Mouse (Mus musculus): ENCODE measurements at regions not wholly inside any gene's neighbourhood (a gene's known extent, or its start where the extent isn't known, plus 50 kb on each side); places are given as distances from the start of the nearest gene placed in this dataset.
"Not testable (repeated sequence)": the region's sequence is repeated elsewhere in the genome, so short reads cannot be mapped to it uniquely, and the experiment has no call there.

DNA sequence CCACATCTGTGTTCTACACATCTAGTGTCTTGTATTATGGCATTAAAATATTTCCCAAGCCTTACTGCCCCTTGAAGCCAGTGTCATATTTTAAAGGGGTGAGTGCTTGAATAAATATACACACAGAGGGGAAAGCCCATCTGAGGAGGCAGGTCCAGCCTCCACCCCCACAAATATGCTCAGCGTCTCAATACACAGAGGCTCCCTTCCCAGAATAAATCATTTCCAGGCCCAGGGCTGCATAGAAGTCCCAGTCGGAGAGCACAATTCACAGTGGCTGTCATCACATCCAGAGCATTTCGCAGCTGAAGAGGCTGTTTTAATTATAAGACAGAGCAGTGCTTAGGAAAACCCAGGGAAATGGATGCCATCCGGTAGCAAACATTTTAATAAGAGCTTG lies 118.8 kb upstream of the Mpdz start:
- no peak overlapping the region for H3K9ac ChIP-seq (replicated peaks; ENCODE audit: low read depth, low read length)
- ATAC-seq (ENCODE audit: insufficient number of reproducible peaks, insufficient read depth, low FRiP score, low read depth) = no peak
- no peaks in the 10 kb centered on the region for H3K36me3 ChIP-seq (ENCODE audit: control insufficient read depth, insufficient read depth, low read length)
- 43% methylated on average over 4 of the region's 4 CpGs for WGBS
- H3K27me3 ChIP-seq (ENCODE audit: control insufficient read depth, insufficient read depth, low read length) = no peaks in the 10 kb centered on the region
- no peak overlapping the region for H3K4me3 ChIP-seq (ENCODE audit: low read depth, low read length)
- no peak overlapping the region for H3K4me2 ChIP-seq (replicated peaks; ENCODE audit: low read depth, low read length)
- no peaks in the 10 kb centered on the region for H3K9me3 ChIP-seq (ENCODE audit: control insufficient read depth, low read depth, low read length)
- no peak overlapping the region for H3K27ac ChIP-seq (ENCODE audit: low read length)
- peaks cover 5% of the 10 kb centered on the region; the same call in 1 of the 2 replicates for H3K4me1 ChIP-seq (ENCODE audit: control insufficient read depth, insufficient read depth, low read length)

- Histone ChIP-seq H3K4me3 (ENCODE audit: low read depth, low read length) (no peak overlapping the region), H3K36me3 (ENCODE audit: control insufficient read depth, insufficient read depth, low read length) (no peaks in the 10 kb centered on the region), H3K4me2 (replicated peaks; ENCODE audit: low read depth, low read length) (no peak overlapping the region), H3K27me3 (ENCODE audit: control insufficient read depth, insufficient read depth, low read length) (no peaks in the 10 kb centered on the region), H3K9ac (replicated peaks; ENCODE audit: low read depth, low read length) (no peak overlapping the region), H3K4me1 (ENCODE audit: control insufficient read depth, insufficient read depth, low read length) (no peaks in the 10 kb centered on the region), H3K9me3 (ENCODE audit: control insufficient read depth, low read depth, low read length) (no peaks in the 10 kb centered on the region; the same call in 1 of the 2 replicates), H3K27ac (ENCODE audit: low read length) (no peak overlapping the region)
- ATAC-seq (ENCODE audit: insufficient number of reproducible peaks, insufficient read depth, low FRiP score, low read depth) = no peak
- WGBS = 73% methylated on average over 4 of the region's 4 CpGs
Observed at GRCm38 (mm10) chr4:81550816-81551215, 108.2 kb upstream of the Mpdz start.

DNA sequence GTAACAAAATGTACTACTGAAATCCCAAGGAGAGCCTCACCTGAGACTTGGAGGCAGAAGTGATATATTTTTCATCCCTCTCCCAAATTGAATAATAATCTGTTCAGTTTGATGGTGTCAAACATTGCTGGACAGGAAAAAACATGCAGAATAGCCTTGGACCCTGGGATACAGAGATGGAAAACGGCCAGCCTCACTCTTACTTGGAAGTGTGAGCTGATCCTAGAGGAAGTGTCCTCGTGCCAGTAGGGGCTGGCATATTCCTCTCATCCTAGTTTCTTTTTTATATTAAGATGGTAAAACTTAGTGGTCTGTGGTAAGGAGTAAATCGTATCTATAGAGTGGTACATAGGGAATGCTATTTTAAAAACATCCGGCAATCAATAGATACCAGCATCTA lies 107.6 kb upstream of the Mpdz start:
- H3K4me2 ChIP-seq (replicated peaks; ENCODE audit: low read depth, low read length) = no peak overlapping the region
- no peaks in the 10 kb centered on the region; the same call in 1 of the 2 replicates for H3K9me3 ChIP-seq (ENCODE audit: control insufficient read depth, low read depth, low read length)
- H3K36me3 ChIP-seq (ENCODE audit: control insufficient read depth, insufficient read depth, low read length) = no peaks in the 10 kb centered on the region
- H3K4me3 ChIP-seq (ENCODE audit: low read depth, low read length) = no peak overlapping the region
- no peak for ATAC-seq (ENCODE audit: insufficient number of reproducible peaks, insufficient read depth, low FRiP score, low read depth)
- H3K4me1 ChIP-seq (ENCODE audit: control insufficient read depth, insufficient read depth, low read length) = no peaks in the 10 kb centered on the region
- no peak overlapping the region for H3K9ac ChIP-seq (replicated peaks; ENCODE audit: low read depth, low read length)
- H3K27ac ChIP-seq (ENCODE audit: low read length) = no peak overlapping the region
- WGBS = 87% methylated on average over 4 of the region's 4 CpGs
- H3K27me3 ChIP-seq (ENCODE audit: control insufficient read depth, insufficient read depth, low read length) = no peaks in the 10 kb centered on the region

- H3K9me3 ChIP-seq (ENCODE audit: control insufficient read depth, low read depth, low read length) = no peaks in the 10 kb centered on the region
- ATAC-seq (ENCODE audit: insufficient number of reproducible peaks, insufficient read depth, low FRiP score, low read depth) = no peak
- no peak overlapping the region for H3K27ac ChIP-seq (ENCODE audit: low read length)
- H3K9ac ChIP-seq (replicated peaks; ENCODE audit: low read depth, low read length) = no peak overlapping the region
- H3K36me3 ChIP-seq (ENCODE audit: control insufficient read depth, insufficient read depth, low read length) = no peaks in the 10 kb centered on the region
- H3K4me3 ChIP-seq (ENCODE audit: low read depth, low read length) = no peak overlapping the region
- H3K4me1 ChIP-seq (ENCODE audit: control insufficient read depth, insufficient read depth, low read length) = no peaks in the 10 kb centered on the region
- no peaks in the 10 kb centered on the region for H3K27me3 ChIP-seq (ENCODE audit: control insufficient read depth, insufficient read depth, low read length)
- H3K4me2 ChIP-seq (replicated peaks; ENCODE audit: low read depth, low read length) = no peak overlapping the region
Observed at GRCm38 (mm10) chr4:81540496-81540895, 97.9 kb upstream of the Mpdz start.

DNA sequence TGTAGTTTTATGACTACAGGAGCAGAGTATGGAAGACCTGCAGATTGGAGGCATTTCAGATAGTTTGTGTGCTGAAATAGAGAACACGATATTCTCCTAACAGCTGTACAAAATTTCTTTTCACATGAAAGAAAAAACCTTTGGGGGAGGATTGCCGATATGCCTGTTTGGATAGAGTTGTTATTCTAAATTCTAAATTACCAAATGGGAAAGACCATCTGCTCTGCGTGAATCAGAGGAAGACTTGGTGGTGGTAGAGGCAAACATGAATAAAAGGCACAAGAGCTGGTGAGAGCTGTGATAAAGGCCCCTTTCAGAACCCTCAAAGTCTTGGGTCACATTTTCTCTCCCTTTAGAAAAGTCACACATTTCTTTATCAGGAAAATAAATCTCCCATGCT lies 96.9 kb upstream of the Mpdz start:
- Histone ChIP-seq H3K9me3 (ENCODE audit: control insufficient read depth, low read depth, low read length) (no peaks in the 10 kb centered on the region), H3K36me3 (ENCODE audit: control insufficient read depth, insufficient read depth, low read length) (no peaks in the 10 kb centered on the region), H3K27ac (ENCODE audit: low read length) (no peak overlapping the region), H3K4me3 (ENCODE audit: low read depth, low read length) (no peak overlapping the region), H3K4me1 (ENCODE audit: control insufficient read depth, insufficient read depth, low read length) (no peaks in the 10 kb centered on the region), H3K27me3 (ENCODE audit: control insufficient read depth, insufficient read depth, low read length) (no peaks in the 10 kb centered on the region), H3K4me2 (replicated peaks; ENCODE audit: low read depth, low read length) (no peak overlapping the region), H3K9ac (replicated peaks; ENCODE audit: low read depth, low read length) (no peak overlapping the region)
- no peak for ATAC-seq (ENCODE audit: insufficient number of reproducible peaks, insufficient read depth, low FRiP score, low read depth)
- WGBS = 53% methylated on average over 3 of the region's 3 CpGs

- no peak overlapping the region for H3K4me3 ChIP-seq (ENCODE audit: low read depth, low read length)
- no peaks in the 10 kb centered on the region for H3K4me1 ChIP-seq (ENCODE audit: control insufficient read depth, insufficient read depth, low read length)
- no peaks in the 10 kb centered on the region for H3K9me3 ChIP-seq (ENCODE audit: control insufficient read depth, low read depth, low read length)
- no peak; the same call in 1 of the 2 replicates for ATAC-seq (ENCODE audit: insufficient number of reproducible peaks, insufficient read depth, low FRiP score, low read depth)
- H3K27ac ChIP-seq (ENCODE audit: low read length) = no peak overlapping the region
- H3K36me3 ChIP-seq (ENCODE audit: control insufficient read depth, insufficient read depth, low read length) = no peaks in the 10 kb centered on the region
- H3K27me3 ChIP-seq (ENCODE audit: control insufficient read depth, insufficient read depth, low read length) = no peaks in the 10 kb centered on the region
- no peak overlapping the region for H3K9ac ChIP-seq (replicated peaks; ENCODE audit: low read depth, low read length)
- H3K4me2 ChIP-seq (replicated peaks; ENCODE audit: low read depth, low read length) = no peak overlapping the region
Observed at GRCm38 (mm10) chr4:81536795-81537194, 94.2 kb upstream of the Mpdz start.

GRCm38 (mm10) chr4:81530546-81530945 lies 87.9 kb upstream of the Mpdz start:
- H3K4me2 ChIP-seq (replicated peaks; ENCODE audit: low read depth, low read length) = no peak overlapping the region
- H3K4me3 ChIP-seq (ENCODE audit: low read depth, low read length) = no peak overlapping the region
- no peaks in the 10 kb centered on the region for H3K27me3 ChIP-seq (ENCODE audit: control insufficient read depth, insufficient read depth, low read length)
- H3K9ac ChIP-seq (replicated peaks; ENCODE audit: low read depth, low read length) = no peak overlapping the region
- H3K9me3 ChIP-seq (ENCODE audit: control insufficient read depth, low read depth, low read length) = no peaks in the 10 kb centered on the region
- H3K27ac ChIP-seq (ENCODE audit: low read length) = no peak overlapping the region
- no peaks in the 10 kb centered on the region for H3K4me1 ChIP-seq (ENCODE audit: control insufficient read depth, insufficient read depth, low read length)
- no peaks in the 10 kb centered on the region for H3K36me3 ChIP-seq (ENCODE audit: control insufficient read depth, insufficient read depth, low read length)
- ATAC-seq (ENCODE audit: insufficient number of reproducible peaks, insufficient read depth, low FRiP score, low read depth) = no peak
- 92% methylated on average over 2 of the region's 2 CpGs for WGBS

DNA sequence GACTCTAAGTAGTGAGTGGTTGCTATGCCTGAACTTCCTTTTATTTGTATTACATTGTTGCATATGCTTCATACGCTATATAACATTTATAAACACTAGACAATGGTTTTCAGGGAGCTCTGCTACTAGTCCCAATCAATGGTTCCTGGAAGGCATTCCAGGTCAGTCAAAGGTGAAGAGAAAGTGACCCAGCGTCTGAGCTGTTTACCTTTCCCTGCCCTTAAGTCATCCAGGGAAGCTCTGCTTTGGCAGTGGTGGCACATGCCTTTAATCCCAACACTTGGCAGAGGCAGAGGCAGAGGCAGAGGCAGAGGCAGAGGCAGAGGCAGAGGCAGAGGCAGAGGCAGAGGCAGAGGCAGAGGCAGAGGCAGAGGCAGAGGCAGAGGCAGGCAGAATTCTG lies 76.5 kb upstream of the Mpdz start:
- H3K4me3 ChIP-seq (ENCODE audit: low read depth, low read length); H3K4me2 ChIP-seq (replicated peaks; ENCODE audit: low read depth, low read length); H3K9me3 ChIP-seq (ENCODE audit: control insufficient read depth, low read depth, low read length); H3K9ac ChIP-seq (replicated peaks; ENCODE audit: low read depth, low read length); H3K36me3 ChIP-seq (ENCODE audit: control insufficient read depth, insufficient read depth, low read length); H3K4me1 ChIP-seq (ENCODE audit: control insufficient read depth, insufficient read depth, low read length); H3K27ac ChIP-seq (ENCODE audit: low read length); ATAC-seq (ENCODE audit: insufficient number of reproducible peaks, insufficient read depth, low FRiP score, low read depth); H3K27me3 ChIP-seq (ENCODE audit: control insufficient read depth, insufficient read depth, low read length): not testable (repeated sequence)
- WGBS = 58% methylated on average over 2 of the region's 2 CpGs

DNA sequence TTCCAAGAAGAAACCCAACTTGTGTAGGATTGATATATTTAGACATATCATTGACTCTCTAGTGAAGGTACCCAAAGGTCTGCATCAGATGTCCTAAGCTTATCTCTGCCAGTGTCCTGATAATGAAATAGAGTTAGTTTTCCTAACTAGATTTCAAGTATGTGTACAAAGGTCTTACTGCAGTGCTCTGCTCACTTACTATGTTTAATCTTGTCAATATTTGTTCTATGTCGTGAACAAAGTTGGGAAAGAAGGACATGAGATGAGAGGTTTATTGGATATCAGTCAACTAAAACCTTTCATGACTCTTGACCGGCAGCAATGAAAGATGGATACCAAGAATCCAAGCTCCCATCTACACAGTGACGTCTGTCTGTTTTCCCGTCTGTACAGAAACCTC lies 71.9 kb upstream of the Mpdz start:
- Histone ChIP-seq H3K36me3 (ENCODE audit: control insufficient read depth, insufficient read depth, low read length) (no peaks in the 10 kb centered on the region), H3K27me3 (ENCODE audit: control insufficient read depth, insufficient read depth, low read length) (no peaks in the 10 kb centered on the region), H3K9ac (replicated peaks; ENCODE audit: low read depth, low read length) (no peak overlapping the region), H3K9me3 (ENCODE audit: control insufficient read depth, low read depth, low read length) (no peaks in the 10 kb centered on the region), H3K27ac (ENCODE audit: low read length) (no peak overlapping the region), H3K4me2 (replicated peaks; ENCODE audit: low read depth, low read length) (no peak overlapping the region), H3K4me1 (ENCODE audit: control insufficient read depth, insufficient read depth, low read length) (no peaks in the 10 kb centered on the region), H3K4me3 (ENCODE audit: low read depth, low read length) (no peak overlapping the region)
- WGBS = 68% methylated on average over 4 of the region's 4 CpGs
- no peak for ATAC-seq (ENCODE audit: insufficient number of reproducible peaks, insufficient read depth, low FRiP score, low read depth)

All from stomach, embryonic 14.5 days (tissue).